Mouse (Mus musculus): ENCODE data around the gene Spry1.

Spry1 gene

GRCm38 (mm10) chr3:37641796-37642680, 2.3 kb downstream of the Spry1 start:
- DNase-seq (ENCODE audit: low spot score in 2 of 2): no peak

DNA sequence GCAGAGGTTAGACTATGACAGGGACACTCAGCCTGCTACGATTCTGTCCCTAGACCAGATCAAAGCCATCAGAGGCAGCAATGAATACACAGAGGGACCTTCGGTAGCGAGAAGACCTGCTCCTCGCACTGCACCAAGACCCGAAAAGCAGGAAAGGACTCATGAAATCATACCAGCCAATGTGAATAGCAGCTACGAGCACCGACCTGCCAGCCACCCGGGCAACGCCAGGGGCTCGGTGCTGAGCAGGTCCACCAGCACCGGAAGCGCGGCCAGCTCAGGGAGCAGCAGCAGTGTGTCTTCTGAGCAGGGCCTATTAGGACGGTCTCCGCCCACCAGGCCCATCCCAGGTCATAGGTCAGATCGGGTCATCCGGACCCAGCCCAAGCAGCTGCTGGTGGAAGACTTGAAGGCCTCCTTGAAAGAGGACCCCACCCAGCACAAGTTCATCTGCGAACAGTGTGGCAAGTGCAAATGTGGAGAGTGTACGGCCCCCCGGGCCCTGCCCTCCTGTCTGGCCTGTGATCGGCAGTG, 3.0 kb downstream of the Spry1 start:
- no peak for DNase-seq (ENCODE audit: low spot score in 2 of 2)

GRCm38 (mm10) chr3:37643411-37643810, 3.7 kb downstream of the Spry1 start:
- no peak for DNase-seq (ENCODE audit: low spot score in 2 of 2)

DNA sequence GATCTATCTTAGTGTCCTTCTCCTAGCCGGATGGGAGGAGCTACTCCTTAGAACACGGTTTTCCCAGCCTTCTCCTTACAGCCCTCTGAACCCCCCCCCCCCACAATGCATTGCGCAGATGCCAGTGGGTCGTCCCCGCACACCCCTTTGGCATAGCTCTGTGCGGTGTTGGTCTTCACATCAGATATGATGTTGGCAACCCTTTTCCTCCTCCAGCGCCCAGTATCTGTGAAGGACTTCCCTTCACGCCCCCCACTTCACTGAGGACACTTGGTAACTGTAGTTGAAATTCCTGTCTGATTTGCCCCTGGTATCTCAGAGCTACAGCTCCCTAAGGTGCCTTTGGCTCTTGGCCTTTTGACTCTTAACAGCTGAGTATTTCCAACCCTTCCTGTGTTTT, 4.2 kb downstream of the Spry1 start:
- no peak for DNase-seq (ENCODE audit: low spot score in 2 of 2)

DNA sequence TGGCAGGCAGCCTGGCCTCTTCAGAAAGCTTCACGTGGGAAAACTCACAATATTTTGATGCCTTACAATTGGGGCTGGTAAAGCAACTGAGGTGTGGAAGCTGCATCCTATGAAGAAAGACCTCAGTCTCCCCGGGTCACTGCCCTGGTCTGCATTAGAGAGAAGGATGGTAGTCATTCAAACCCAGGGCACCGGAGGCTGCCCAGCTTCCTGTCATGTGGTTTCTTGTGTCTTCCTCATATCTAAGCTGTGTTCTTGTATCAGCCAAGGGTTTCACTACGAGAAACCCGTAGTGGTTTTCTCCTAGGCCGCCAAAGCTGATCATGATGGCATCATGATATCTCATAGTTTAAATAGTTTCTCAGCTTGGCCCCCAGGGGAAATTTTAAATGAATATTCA, 5.3 kb downstream of the Spry1 start:
- no peak for DNase-seq (ENCODE audit: low spot score in 2 of 2)

- DNase-seq (ENCODE audit: low spot score in 2 of 2): no peak
Measured at GRCm38 (mm10) chr3:37646221-37646620, 6.5 kb downstream of the Spry1 start.

DNA sequence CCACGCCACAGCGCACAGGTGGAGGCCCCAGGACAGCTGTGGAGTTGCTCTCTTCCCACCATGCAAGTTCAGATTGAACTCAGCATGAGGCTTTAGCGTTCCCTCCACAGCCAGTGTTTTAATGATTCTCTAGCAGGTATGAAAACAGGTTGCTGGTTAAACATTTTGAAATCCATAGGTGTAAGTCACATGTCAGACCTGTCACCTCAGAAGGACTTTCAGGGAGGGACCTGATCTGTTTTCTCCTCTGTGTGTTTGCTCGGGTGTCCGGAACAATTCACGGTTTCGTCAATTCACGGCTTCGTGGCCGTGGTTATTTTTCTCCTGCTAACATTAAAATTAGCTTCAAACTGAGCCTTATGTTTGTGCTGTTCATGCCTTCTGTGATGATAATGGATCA, 7.5 kb downstream of the Spry1 start:
- DNase-seq (ENCODE audit: low spot score in 2 of 2): no peak

DNA sequence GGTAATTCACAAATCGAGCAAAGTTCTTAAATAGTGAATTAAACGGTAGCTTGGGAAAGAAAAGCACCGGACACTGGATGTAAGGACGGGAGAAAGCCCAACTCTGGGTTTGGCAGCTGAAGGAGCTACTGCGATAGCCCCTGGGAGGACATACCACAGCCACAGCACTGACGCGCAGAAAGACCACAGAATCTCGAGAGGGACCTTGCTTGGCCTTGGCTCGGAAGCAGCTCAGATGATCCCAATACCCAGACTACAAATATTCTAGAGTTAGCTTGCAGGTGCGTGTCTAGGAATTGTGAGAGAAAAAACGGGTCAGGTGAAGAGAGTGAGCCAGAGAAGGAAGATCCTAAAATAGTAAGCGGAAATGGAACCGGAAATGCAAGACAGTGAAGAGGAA, 8.5 kb downstream of the Spry1 start:
- DNase-seq (ENCODE audit: low spot score in 2 of 2): no peak

- DNase-seq (ENCODE audit: low spot score in 2 of 2): no peak
Measured at GRCm38 (mm10) chr3:37649281-37649680, 9.5 kb downstream of the Spry1 start.

DNA sequence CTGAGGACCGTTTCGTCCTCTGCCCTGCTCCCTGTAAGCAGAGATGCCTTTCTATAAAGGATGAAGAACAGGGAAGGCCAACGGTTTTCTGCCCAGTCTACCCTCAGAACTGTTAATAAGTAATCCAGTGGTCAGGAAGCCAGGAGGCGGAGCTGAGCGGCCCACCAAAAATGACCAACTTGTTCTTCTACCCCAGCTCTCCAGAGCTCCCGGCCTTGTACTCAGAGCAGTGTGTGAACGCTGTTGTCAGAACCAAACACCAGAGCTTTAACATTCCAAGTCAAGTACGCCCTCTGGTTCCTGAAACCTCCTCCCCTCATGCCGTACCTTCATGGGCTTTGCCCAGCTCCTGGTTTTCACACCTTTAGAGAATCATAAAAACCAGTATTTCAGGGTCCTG, 12.8 kb downstream of the Spry1 start:
- DNase-seq (ENCODE audit: low spot score in 2 of 2): peak in 1 of 2 experiments; percentile 16

DNA sequence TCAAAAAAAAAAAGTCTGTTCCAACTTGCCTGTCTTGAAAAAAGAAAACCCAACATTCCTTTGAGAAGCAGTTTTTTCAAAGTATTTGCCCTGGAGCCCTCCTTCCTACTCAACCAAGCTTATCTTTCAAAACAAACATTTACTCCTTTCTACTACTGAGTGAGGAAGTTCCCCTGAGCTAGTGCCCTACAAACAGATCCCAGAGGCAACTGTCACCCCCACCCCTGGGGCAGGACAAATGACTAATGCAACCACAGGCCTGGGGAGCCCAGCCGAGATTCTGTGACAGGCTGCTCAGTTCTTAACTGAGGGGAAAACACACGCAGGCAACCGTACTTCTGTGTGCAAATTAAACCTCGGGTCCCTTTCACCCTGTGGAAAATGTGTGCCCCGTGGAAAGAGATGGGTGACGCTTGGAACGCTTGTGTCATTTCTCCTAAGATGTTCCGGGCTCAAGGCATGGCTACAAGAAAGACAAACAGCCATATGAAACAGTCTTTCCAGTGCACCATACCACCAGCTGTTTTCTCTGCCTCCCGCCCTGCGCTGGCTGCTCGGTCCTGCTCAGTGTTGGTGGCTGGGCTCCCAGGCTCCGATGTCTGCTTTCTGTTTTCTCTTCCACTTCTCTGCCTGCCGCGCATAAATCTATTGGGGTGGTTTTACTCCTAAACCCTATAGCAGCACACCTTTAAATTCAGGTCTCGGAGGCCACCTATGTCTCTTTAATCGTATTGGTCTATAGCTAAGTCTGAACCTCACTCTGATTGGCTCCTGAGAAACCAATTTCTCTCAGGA, 14.4 kb downstream of the Spry1 start:
- DNase-seq (ENCODE audit: low spot score in 2 of 2): peak in 1 of 2 experiments; percentile 19

DNA sequence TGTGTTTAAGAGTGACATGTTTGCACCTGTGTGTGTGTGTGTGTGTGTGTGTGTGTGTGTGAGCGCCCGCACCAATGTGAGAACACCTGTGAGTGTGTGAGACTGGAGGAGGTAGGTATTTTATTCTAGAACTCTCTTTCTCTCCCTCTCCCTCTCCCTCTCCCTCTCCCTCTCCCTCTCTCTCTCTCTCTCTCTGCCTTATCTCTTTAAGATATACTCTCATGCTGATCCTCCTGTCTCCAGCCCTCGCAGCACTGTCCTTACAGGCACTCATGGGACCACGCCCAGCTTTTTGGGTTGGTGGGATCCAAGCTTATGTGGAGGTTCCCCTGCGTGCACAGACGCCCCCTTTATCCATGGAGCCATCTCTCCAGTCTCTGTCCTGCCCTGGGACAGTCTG, 15.0 kb downstream of the Spry1 start:
- peak in 1 of 2 experiments; percentile 7 for DNase-seq (ENCODE audit: low spot score in 2 of 2)

DNA sequence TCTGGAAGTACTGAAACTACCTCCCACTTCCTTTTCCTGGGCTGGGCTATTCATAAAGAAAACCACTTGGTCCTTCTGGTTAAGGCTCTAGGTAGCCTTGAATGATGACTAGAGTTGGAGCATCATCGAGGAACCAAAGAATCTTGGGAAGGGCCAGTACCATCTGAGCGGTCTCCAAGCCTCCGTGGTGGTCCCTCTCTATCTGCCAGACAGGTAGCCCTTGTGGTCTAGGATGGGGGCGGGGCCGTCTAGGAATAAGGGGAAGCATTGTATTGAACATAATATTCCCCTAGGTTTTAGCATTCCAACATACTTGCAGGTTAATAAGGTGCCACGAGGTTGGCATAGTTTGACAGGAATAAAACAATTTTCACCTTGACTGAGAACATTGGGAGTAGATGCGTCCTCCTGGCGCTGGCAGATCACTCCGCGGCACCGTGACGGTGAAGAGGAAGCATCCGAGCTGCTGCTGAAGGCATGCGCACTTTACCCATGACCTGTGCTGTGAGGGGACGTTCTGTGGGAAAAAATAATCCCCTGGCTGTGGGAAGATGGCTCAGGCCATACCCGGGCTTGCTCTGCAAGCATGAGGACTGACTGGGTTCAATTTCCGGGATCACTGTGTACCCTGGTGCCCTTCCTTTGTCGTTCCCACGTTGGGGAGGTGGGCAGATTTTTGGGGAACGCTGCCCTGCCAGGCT, 16.3 kb downstream of the Spry1 start:
- peak; percentile 18 to 29 for DNase-seq (ENCODE audit: low spot score in 2 of 2)

GRCm38 (mm10) chr3:37657009-37657408, 17.3 kb downstream of the Spry1 start:
- DNase-seq (ENCODE audit: low spot score in 2 of 2): peak in 1 of 2 experiments; percentile 18

DNA sequence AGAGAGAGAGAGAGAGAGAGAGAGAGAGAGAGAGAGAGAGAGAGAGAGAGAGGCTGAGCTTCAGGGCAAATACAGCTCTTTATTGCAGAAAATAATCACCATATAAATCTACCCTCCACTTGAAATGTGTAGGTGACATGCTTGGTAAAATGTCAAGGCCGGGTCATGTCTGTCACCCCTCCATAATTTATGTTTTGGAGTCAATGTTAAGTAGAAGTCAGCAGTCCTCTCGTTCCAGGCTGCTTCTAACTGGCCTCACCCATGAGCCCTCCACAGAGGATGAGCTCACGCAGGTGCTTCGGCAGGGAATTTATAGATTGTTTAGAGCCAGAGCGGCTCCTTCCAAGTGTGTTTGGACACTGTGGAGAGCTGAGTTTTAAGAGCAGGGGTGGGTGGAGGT, 18.4 kb downstream of the Spry1 start:
- peak in 1 of 2 experiments; percentile 7 for DNase-seq (ENCODE audit: low spot score in 2 of 2)

- no peak for DNase-seq (ENCODE audit: low spot score in 2 of 2)
Measured at GRCm38 (mm10) chr3:37659621-37660020, 19.9 kb downstream of the Spry1 start.

DNA sequence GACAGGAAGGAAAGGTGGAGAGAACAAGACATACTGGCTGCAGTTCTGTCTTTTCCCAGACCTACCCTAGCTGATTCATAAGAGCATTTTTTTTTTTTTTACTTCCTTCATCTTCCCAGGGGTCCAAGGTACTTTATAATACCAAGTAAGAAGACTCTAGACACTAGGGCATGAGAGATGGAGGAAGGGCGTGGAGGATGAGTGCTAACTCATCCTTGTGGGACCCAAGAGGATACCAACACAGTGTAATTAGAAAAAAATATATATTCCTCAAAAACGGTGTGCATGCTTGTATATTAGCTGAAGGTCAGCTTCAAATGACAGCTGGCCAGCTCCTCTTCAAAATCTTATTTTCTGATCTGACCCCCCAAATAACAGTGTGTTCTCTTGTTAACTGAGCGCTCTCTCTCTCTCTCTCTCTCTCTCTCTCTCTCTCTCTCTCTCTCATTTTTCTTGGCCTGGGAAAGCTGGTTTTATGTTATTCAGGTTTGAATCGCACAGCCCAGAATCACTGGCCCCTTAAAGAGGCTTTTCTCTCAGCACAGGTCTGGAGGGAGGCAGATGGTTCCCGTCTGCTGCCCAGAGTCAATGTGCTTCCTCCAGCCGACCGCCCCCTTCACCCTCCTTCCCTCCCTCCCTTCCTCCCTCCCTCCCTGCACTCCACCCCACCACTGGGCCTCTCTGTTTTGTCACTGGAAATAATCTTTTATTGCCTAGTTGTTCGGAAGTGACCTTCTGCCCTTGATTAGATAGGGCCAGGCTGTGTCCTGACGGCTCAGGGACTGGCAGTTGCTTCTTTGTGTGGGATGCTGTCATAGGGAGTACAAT, 26.8 kb downstream of the Spry1 start:
- peak in 1 of 2 experiments; percentile 28 for DNase-seq (ENCODE audit: low spot score in 2 of 2)

- DNase-seq (ENCODE audit: low spot score in 2 of 2): no peak
Measured at GRCm38 (mm10) chr3:37667119-37667467, 27.3 kb downstream of the Spry1 start.

GRCm38 (mm10) chr3:37667736-37668135, 28.0 kb downstream of the Spry1 start:
- DNase-seq (ENCODE audit: low spot score in 2 of 2): no peak

DNA sequence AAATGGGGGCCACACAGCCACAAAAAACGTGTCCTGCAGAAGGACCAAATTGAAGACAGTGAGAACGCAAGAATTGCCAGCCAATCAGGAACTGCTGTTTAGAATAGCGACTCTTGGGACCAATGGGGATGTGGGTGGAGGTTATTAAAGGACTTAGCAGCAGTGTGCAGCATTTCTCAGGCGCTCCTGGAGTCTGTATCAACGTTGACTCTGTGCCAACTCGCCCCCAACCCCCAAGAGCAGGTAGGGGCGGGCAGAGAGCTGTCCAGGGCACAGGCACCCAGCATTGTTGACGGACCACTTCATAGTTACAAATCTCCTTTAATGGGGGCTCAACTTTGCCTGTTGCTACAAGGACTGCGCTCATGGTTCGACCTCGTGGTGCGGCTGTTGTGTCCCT, 28.9 kb downstream of the Spry1 start:
- DNase-seq (ENCODE audit: low spot score in 2 of 2): no peak

GRCm38 (mm10) chr3:37669100-37669499, 29.4 kb downstream of the Spry1 start:
- no peak for DNase-seq (ENCODE audit: low spot score in 2 of 2)
